Mouse (Mus musculus) left cerebral cortex, adult 18-20 months (tissue): Measurements from ENCODE around the gene Ap1s3. TPM values are rescaled to one million over a fixed set of nuclear protein-coding genes. Genes with fewer than 3 reads are reported as not detected.

ENCODE experiments used
- DNase-seq, 2 experiments: peaks; one replicate each; pipeline ENCODE4 v3.0.0; 2021 to 2022; ENCODE audit warnings: low spot score in 2 of 2, mixed read lengths in 1 of 2
- long read RNA-seq, 2 experiments: library from polyadenylated mRNA; stranded (forward); transcript quantifications; one replicate each; pipeline ENCODE4 v2.0.0; 2021
- total RNA-seq, 2 experiments: library from RNA; stranded (reverse); gene quantifications; 2 replicates each; pipeline ENCODE4 v1.2.3; 2021

Gene Ap1s3
- 1 to 10 TPM; 2.9 to 5.3 TPM for total RNA-seq
- long read RNA-seq, experiment 1, result 0 reads
- long read RNA-seq, experiment 2, result 0 reads

GRCm38 (mm10) chr1:79671543-79672337 lies at the start of gene Ap1s3:
Gene Ap1s3 (minus strand): TSS chr1:79671972.
- DNase-seq, result peak; percentile 47 to 58

DNA sequence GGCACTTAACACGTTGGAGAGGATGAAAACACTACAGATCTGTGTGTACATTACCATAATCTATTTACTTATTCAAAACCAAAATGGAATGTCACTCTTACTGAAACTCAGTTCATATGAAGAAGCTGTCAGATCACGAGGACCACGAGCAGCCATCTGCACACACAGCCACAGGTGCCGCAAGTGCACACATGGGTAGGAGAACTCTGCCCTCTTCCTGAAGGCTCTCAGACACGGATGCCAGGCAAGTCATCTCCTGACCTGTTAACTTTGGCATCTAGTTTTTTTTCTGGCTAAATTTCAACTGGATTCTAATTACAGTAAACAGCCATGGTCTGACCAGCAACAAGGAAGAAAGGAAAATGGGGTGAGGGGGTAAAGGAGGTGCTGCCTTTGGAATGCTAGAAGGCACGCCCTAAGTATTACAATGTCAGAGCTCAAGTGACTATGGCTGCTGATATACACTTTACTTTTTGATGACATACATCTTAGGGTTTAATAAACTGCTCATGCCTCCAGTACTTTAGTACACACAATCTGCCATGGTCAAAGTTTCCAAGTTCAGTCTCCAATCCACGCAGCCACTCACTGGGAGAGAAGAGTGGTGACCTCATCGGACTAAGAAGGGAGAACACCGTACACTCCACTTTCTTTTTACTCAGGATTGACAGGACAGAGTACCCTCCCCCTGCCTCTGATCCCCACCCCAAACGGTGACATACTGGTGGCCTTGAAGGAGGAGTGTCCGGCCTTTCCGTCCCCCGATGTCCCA lies 42.6 kb upstream of the Ap1s3 start:
- no peak for DNase-seq

- no peak for DNase-seq
Measured at GRCm38 (mm10) chr1:79713081-79713480, 41.3 kb upstream of the Ap1s3 start.

DNA sequence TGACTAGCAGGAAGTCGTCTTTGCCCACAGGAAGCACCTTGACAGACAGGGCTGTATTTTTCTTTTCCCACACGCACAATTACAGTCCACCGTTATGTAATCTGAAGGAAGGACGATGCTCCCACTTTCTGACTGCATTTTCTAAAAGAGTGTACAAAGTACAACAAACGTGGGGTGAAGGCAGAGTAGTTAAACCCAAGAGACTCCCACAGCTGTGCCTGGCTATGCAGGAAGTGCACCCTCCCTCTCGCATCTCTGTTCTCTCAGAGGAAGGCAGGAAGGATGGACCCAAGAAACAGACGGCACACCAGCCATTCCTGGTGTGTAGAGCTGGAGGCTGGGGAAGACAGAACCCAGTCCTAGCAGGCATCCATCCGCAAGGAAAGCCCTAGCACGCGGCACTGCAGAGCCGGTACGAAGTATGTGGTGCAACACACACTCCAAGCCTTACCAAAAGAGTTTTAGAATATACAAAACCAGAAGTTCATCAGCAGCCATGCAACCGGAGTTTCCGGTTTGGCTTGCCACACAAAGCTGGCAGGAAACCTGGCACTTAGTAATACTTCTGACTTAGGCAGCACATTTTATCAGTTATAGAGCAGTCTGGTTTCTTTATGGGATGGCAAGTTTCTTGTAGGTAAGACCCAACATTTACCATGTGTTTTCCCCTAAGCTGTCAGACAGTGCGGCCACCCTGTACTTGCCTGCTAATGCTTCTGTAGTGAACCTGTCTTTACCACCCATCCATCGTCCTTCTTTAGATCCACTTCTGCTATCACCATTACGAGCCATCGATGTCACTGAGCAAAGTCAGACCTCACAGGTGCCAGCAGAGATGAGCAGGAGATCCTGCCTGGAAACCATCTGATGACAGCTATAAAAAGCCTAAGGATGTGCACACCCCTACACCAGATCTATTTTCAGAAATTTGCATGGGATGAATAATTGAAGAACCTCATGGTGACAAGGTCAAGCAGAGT lies 39.7 kb upstream of the Ap1s3 start:
- peak; percentile 33 to 57 for DNase-seq

- no peak for DNase-seq
Measured at GRCm38 (mm10) chr1:79710678-79711077, 38.9 kb upstream of the Ap1s3 start.

GRCm38 (mm10) chr1:79710216-79710615 lies 38.4 kb upstream of the Ap1s3 start:
- DNase-seq, result no peak

- peak in 1 of 2 experiments; percentile 51 for DNase-seq
Measured at GRCm38 (mm10) chr1:79707383-79707782, 35.6 kb upstream of the Ap1s3 start.

- DNase-seq, result no peak
Measured at GRCm38 (mm10) chr1:79706707-79707106, 34.9 kb upstream of the Ap1s3 start.

DNA sequence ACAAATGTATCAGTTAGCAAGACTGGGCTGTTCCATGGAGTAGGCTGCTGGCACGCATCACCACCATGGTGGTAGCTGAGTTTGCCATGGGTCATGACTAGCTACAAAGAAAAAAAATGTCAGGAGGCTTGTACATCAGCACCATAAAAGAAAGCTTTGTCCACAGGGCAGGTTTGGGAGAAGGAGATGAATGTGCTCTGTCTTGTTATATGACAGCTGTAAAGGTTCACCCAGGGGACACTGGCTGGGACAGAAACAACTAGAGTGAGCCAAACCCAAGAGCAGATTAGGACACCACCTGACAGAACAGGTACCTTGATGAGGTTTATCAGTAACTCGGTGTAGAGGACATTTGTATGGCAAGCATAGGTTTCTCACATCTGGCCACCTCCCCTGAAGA lies 32.9 kb upstream of the Ap1s3 start:
- DNase-seq, result no peak

- no peak for DNase-seq
Measured at GRCm38 (mm10) chr1:79703520-79703919, 31.7 kb upstream of the Ap1s3 start.

- DNase-seq, result no peak
Measured at GRCm38 (mm10) chr1:79698506-79698905, 26.7 kb upstream of the Ap1s3 start.

GRCm38 (mm10) chr1:79697382-79697781 lies 25.6 kb upstream of the Ap1s3 start:
- DNase-seq, result no peak

- no peak for DNase-seq
Measured at GRCm38 (mm10) chr1:79696933-79697332, 25.2 kb upstream of the Ap1s3 start.

DNA sequence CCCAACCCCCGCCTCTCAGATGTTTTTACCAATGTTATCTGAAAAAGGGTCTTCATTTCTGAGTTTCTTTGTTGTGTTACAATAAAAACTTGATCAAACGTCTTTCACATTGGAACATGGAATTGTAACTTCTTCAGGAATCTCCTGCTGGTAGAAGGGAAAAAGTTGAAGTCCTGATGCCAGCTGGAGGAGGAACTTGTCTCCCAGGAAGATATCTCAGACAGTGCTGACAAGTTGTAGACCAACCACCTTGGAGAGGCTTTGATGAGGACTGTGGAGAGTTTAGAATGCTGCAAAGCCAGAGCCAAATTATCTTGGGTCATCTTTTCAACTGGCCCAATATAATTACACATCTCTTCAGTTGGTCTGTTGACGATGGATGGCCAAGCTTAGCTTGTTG lies 20.7 kb upstream of the Ap1s3 start:
- no peak for DNase-seq

- DNase-seq, result no peak
Measured at GRCm38 (mm10) chr1:79687254-79687653, 15.5 kb upstream of the Ap1s3 start.

DNA sequence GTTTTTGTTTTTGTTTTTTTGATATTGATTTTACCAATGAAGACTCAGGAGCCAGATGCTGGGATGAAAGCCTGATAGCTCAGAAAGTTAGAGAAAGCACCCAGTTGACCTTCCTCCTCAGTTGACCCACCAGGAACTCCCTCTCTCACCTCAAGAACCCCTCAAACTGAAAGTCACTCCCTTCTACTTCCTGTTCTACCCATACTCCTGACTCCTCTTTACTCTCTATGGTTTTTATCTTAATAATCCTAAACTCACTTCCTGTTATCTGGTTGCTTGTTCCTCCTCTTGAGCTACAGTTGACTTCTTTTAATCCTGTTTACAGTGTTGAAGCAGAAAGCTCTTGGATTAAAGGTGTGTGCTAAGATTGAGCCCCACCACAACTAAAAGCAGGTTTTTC lies 12.3 kb upstream of the Ap1s3 start:
- DNase-seq, result no peak

DNA sequence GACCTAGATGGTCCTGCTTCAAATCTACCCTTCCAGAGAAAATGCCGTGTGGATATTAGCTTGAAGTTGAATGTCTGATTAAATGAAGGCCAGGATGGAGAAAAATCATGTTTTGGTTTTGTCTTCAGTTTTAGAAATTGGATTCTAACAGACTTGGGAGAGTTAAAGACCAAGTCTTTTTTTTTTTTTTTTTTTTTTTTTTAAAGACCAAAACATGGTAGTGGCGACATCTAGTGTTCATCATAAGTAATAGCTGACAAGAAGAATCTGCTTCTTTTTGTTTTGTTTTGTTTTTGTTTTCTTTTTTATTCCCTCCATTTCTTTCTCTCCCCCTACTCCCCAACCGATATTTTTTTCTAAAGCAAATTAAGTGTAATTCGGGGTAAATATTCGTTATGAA lies 11.2 kb upstream of the Ap1s3 start:
- no peak for DNase-seq

DNA sequence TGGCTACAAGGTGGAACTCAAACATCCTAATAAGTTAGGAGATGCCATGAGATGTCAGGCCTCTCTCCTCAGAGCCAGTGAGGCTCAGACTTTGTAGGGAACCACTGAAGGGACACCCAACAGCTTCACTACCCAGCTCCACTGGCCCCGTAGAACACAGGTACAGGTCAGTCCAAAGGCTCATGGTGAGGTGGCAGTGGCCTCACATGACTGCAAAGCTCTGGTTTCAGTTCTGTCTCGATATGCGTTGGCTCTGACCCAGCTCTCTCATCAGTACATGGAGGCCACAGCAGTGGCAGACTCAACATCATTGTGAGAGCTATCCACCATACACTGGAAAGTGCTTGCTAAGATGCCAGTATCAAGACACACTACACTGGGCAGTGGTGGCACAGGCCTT lies 9.0 kb upstream of the Ap1s3 start:
- DNase-seq, result no peak

DNA sequence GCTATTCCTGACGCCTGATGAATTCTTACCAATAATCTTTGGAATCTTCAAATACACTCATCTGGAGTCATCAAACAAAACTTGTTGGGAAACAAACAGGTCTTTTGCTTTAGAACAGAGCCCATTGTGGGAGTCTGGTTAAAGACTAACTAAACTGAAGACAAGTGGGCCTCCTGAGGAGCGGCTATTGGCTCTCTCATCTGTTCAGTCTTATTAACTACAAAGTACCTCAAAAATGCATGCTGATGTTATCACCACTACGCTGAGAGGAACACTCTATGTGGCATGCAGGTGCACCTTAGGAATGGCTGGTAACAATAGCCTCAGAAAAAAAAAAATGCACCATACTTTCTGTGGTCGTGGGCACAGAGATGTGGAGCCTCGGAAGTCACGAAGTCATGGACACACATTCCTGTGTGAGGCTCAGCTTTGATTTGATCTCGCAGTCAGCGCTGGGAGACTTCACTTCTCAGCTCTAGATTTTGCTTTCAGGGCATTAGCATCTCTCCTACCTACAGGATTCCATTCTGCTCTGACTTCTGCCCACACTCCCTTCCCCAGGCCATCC lies 6.4 kb upstream of the Ap1s3 start:
- no peak for DNase-seq

DNA sequence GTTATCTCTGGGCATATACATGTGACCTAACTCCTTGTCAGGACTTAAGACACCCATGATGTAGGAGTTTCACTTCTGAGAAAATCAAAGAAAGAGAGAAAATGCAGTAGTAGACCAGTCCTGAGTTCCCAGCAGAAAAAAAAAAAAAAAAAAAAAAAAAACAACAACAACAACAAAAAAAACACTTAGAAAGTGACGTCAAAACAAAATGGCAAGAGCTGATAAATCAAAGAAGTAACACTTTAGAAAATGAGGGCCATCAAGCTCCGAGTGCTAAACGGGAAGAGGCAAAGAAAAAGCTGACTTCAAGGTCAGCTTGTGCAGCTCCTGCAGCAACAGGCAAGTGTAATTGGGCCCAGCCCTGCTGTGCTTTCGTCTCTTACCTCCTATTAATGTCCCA lies 3.9 kb upstream of the Ap1s3 start:
- DNase-seq, result no peak

GRCm38 (mm10) chr1:79671196-79671542 lies 603 bp downstream of the Ap1s3 start:
- DNase-seq, result no peak
